Mouse (Mus musculus): ENCODE measurements at regions not wholly inside any gene's neighbourhood (a gene's known extent, or its start where the extent isn't known, plus 50 kb on each side); places are given as distances from the start of the nearest gene placed in this dataset.
A peak's percentile ranks its signal among the peaks of the same experiment; 100 is the strongest.

- DNase-seq (ENCODE audit: low spot score in 2 of 2) = no peak
Observed at GRCm38 (mm10) chr7:113109481-113109880, 97.8 kb upstream of the Arntl start.

- DNase-seq (ENCODE audit: low spot score in 2 of 2) = no peak
Observed at GRCm38 (mm10) chr7:113110867-113111508, 96.3 kb upstream of the Arntl start.

GRCm38 (mm10) chr7:113113266-113113893 is 93.9 kb upstream of the Arntl start:
- DNase-seq (ENCODE audit: low spot score in 2 of 2) = no peak

GRCm38 (mm10) chr7:113117599-113117998 is 89.7 kb upstream of the Arntl start:
- no peak for DNase-seq (ENCODE audit: low spot score in 2 of 2)

GRCm38 (mm10) chr7:113121911-113122319 is 85.3 kb upstream of the Arntl start:
- DNase-seq (ENCODE audit: low spot score in 2 of 2) = no peak

GRCm38 (mm10) chr7:113126010-113126409 is 81.3 kb upstream of the Arntl start:
- DNase-seq (ENCODE audit: low spot score in 2 of 2) = no peak

- DNase-seq (ENCODE audit: low spot score in 2 of 2) = no peak
Observed at GRCm38 (mm10) chr7:113130552-113130951, 76.7 kb upstream of the Arntl start.

GRCm38 (mm10) chr7:113131945-113132538 is 75.2 kb upstream of the Arntl start:
- DNase-seq (ENCODE audit: low spot score in 2 of 2) = peak; percentile 39 to 43

- DNase-seq (ENCODE audit: low spot score in 2 of 2) = no peak
Observed at GRCm38 (mm10) chr7:113133891-113134290, 73.4 kb upstream of the Arntl start.

- no peak for DNase-seq (ENCODE audit: low spot score in 2 of 2)
Observed at GRCm38 (mm10) chr7:113140011-113140438, 67.2 kb upstream of the Arntl start.

GRCm38 (mm10) chr7:113141846-113142683 is 65.2 kb upstream of the Arntl start:
- DNase-seq (ENCODE audit: low spot score in 2 of 2) = no peak

- DNase-seq (ENCODE audit: low spot score in 2 of 2) = peak; percentile 66 to 75
Observed at GRCm38 (mm10) chr7:113143552-113143951, 63.7 kb upstream of the Arntl start.

- DNase-seq (ENCODE audit: low spot score in 2 of 2) = no peak
Observed at GRCm38 (mm10) chr7:113145046-113145445, 62.2 kb upstream of the Arntl start.

GRCm38 (mm10) chr7:113146108-113146507 is 61.2 kb upstream of the Arntl start:
- DNase-seq (ENCODE audit: low spot score in 2 of 2) = no peak

- no peak for DNase-seq (ENCODE audit: low spot score in 2 of 2)
Observed at GRCm38 (mm10) chr7:113146526-113146925, 60.7 kb upstream of the Arntl start.

- DNase-seq (ENCODE audit: low spot score in 2 of 2) = peak; percentile 49 to 67
Observed at GRCm38 (mm10) chr7:113147391-113148332, 59.6 kb upstream of the Arntl start.

- DNase-seq (ENCODE audit: low spot score in 2 of 2) = no peak
Observed at GRCm38 (mm10) chr7:113148700-113149099, 58.6 kb upstream of the Arntl start.

- DNase-seq (ENCODE audit: low spot score in 2 of 2) = no peak
Observed at GRCm38 (mm10) chr7:113149966-113150470, 57.2 kb upstream of the Arntl start.

- DNase-seq (ENCODE audit: low spot score in 2 of 2) = no peak
Observed at GRCm38 (mm10) chr7:113150789-113151188, 56.5 kb upstream of the Arntl start.

- DNase-seq (ENCODE audit: low spot score in 2 of 2) = peak; percentile 25 to 27
Observed at GRCm38 (mm10) chr7:113151499-113151898, 55.8 kb upstream of the Arntl start.

GRCm38 (mm10) chr7:113153386-113153785 is 53.9 kb upstream of the Arntl start:
- DNase-seq (ENCODE audit: low spot score in 2 of 2) = no peak
